Mouse (Mus musculus) bone marrow macrophage, adult 2 months (primary cell): Measurements from ENCODE around the gene Cdc14b.

Source experiments
- CTCF ChIP-seq: IDR thresholded peaks from 2 replicates; pipeline ENCODE4 v1.5.1; 2012; ENCODE audit warnings: low read depth, mild to moderate bottlenecking, low read length, moderate library complexity
- POLR2A ChIP-seq: IDR thresholded peaks from 2 replicates; pipeline ENCODE4 v1.6.1; 2012; ENCODE audit warnings: mild to moderate bottlenecking, low read depth, low read length, borderline replicate concordance

- TF ChIP-seq POLR2A: no peak
- peak; percentile 89 for TF ChIP-seq CTCF
Measured at GRCm38 (mm10) chr13:64248775-64249524, 26.1 kb downstream of the Cdc14b start.
